Mouse (Mus musculus): ENCODE data around the gene Plxnb2.

DNA sequence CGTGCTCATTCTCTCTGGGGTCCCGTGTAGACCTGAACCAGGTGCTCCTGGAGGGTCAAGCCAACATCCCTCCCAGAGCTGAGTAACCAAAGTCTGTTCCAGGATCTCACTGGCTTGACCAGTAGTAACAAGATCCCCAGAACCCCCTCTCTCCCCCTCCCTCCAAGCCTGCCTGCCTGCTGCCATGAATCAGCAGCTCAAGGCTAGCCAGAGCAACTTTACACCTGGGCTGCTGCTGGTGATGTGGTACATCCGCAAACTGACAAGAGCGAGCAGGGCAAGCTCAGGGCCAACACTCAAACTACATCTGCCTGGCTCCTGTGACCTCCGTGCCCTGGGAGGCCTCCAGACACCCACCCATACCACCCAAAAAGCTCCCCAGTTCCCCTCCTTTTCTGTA lies 39.1 kb downstream of the Plxnb2 start:
- TF ChIP-seq GATA1 (IDR thresholded peaks at IDR 0.05; ENCODE audit: low read length) = no peak
- TF ChIP-seq TAL1 (IDR thresholded peaks at IDR 0.05; ENCODE audit: low read length) = no peak

Data from erythroblast, embryonic 14.5 days (primary cell).